Mouse (Mus musculus) liver, adult 10 weeks (tissue): Measurements from ENCODE around the gene Olfr378. TPM values are rescaled to one million over a fixed set of nuclear protein-coding genes. Genes with fewer than 3 reads are reported as not detected.

Source experiments
- polyA plus RNA-seq: library from polyadenylated mRNA; stranded (reverse); fragments of 350-450 nt; fragmentation: Illumina TruSeq; extraction: RNeasy Lipid Tissue Mini Kit (QIAGEN cat#74804); gene quantifications from one replicate; pipeline ENCODE4 v1.2.3, GENCODE M21; 2014; ENCODE audit warnings: low read depth, low replicate concordance

Gene Olfr378
- not detected for polyA plus RNA-seq

GRCm38 (mm10) chr11:73428377-73428776 lies at the start of gene Olfr378:
Olfr378 (minus strand) TSS chr11:73428477.

GRCm38 (mm10) chr11:73457408-73457807 lies 29.1 kb upstream of the Olfr378 start, which contains the start of gene Olfr380:
Olfr380 (minus strand) TSS chr11:73457508.

GRCm38 (mm10) chr11:73399514-73399913 lies 28.8 kb downstream of the Olfr378 start, which contains the start of gene Olfr1:
Olfr1 (minus strand) TSS chr11:73399614.

Other genes starting within 250 kb of the Olfr378 start
- 7.8 TPM for gene Ctns, start 229.4 kb downstream of the Olfr378 start, polyA plus RNA-seq
- 20.3 TPM for gene Shpk, start 229.0 kb downstream of the Olfr378 start, polyA plus RNA-seq
- not detected for gene Trpv1, start 194.2 kb downstream of the Olfr378 start, polyA plus RNA-seq
- gene Trpv3, start 161.1 kb downstream of the Olfr378 start, polyA plus RNA-seq = not detected
- 63.7 TPM for gene Aspa, start 98.9 kb downstream of the Olfr378 start, polyA plus RNA-seq
- 0.29 TPM for gene Gm49340, start 98.7 kb downstream of the Olfr378 start, polyA plus RNA-seq
- 25.1 TPM for gene Spata22, start 98.7 kb downstream of the Olfr378 start, polyA plus RNA-seq
- gene Olfr20, start 77.7 kb downstream of the Olfr378 start, polyA plus RNA-seq = not detected
- gene Olfr376, start 57.2 kb downstream of the Olfr378 start, polyA plus RNA-seq = not detected
- gene Olfr1, start 28.9 kb downstream of the Olfr378 start, polyA plus RNA-seq = not detected
- gene Olfr380, start 29.0 kb upstream of the Olfr378 start, polyA plus RNA-seq = not detected
- gene Olfr381, start 63.1 kb upstream of the Olfr378 start, polyA plus RNA-seq = not detected
- gene Olfr382, start 88.7 kb upstream of the Olfr378 start, polyA plus RNA-seq = not detected
- gene Olfr385, start 164.5 kb upstream of the Olfr378 start, polyA plus RNA-seq = not detected
- gene Olfr384, start 170.1 kb upstream of the Olfr378 start, polyA plus RNA-seq = not detected